Mouse (Mus musculus) ES-Bruce4 (cell line): ENCODE data around the gene Rcor3.

Experiments
- CTCF ChIP-seq: IDR thresholded peaks from one replicate; pipeline ENCODE4 v1.8.1; 2011; ENCODE audit warnings: low read depth, low read length
- EP300 ChIP-seq: IDR thresholded peaks from 2 replicates; pipeline ENCODE4 v1.6.1; 2011; ENCODE audit warnings: low read depth, low read length; ENCODE audit not compliant: insufficient read depth
- POLR2A ChIP-seq: IDR thresholded peaks from one replicate; pipeline ENCODE4 v1.8.1; 2011; ENCODE audit warnings: low read length; ENCODE audit not compliant: insufficient read depth

DNA sequence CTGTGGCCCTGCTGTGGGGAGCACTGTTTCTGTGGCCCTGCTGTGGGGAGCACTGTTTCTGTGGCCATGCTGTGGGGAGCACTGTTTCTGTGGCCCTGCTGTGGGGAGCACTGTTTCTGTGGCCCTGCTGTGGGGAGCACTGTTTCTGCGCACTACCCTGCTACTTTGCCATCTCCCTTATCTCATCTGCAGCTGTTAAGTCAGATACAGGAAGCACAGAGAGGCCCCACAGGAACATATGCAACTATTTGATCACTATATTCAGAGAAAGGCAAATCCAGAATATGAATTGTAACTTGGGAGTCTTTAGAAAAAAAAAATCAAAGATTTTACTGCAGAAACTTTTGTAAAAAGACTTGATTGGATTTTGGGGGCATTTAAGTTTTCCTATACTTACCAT is 22.5 kb downstream of the Rcor3 start:
- TF ChIP-seq EP300: no peak
- TF ChIP-seq CTCF: no peak
- TF ChIP-seq POLR2A: no peak
